Mouse (Mus musculus) midbrain, postnatal 0 days (tissue): ENCODE data around the gene Otulin. TPM values are rescaled to one million over a fixed set of nuclear protein-coding genes. Genes with fewer than 3 reads are reported as not detected.

Experiments
- ATAC-seq: fragments of 200-750 bp; cut with Nextera tagmentation; 2 replicates; pipeline ENCODE4 v1.8.0; 2017; ENCODE audit warnings: moderate number of reproducible peaks, mild to moderate bottlenecking, moderate TSS enrichment, moderate library complexity; ENCODE audit not compliant: low FRiP score
- DNase-seq: peaks from one replicate; pipeline ENCODE4 v3.0.0-alpha.2; 2015; ENCODE audit warnings: low spot score
- H3K27ac ChIP-seq: fragments of 300-500 bp; sonication (generic); 2 replicates; pipeline ENCODE4 v1.5.1; 2014; ENCODE audit warnings: low read depth, mild to moderate bottlenecking, low read length, mixed read lengths
- H3K27me3 ChIP-seq: fragments of 300-500 bp; sonication (generic); 2 replicates; pipeline ENCODE4 v1.6.1; 2014; ENCODE audit warnings: low read length, control low read depth, mixed read lengths; ENCODE audit not compliant: insufficient read depth
- H3K36me3 ChIP-seq: fragments of 300-500 bp; sonication (generic); 2 replicates; pipeline ENCODE4 v1.6.1; 2014; ENCODE audit warnings: low read length, control low read depth, mixed read lengths; ENCODE audit not compliant: insufficient read depth
- H3K4me1 ChIP-seq: fragments of 300-500 bp; sonication (generic); 2 replicates; pipeline ENCODE4 v1.6.1; 2014; ENCODE audit warnings: mild to moderate bottlenecking, control low read depth, antibody characterized with exemption, low read length, mixed read lengths; ENCODE audit not compliant: insufficient read depth
- H3K4me2 ChIP-seq: fragments of 300-500 bp; sonication (generic); 2 replicates; pipeline ENCODE4 v1.6.1; 2014; ENCODE audit warnings: low read depth, mild to moderate bottlenecking, low read length, mixed read lengths; ENCODE audit not compliant: poor library complexity, severe bottlenecking
- H3K4me3 ChIP-seq: fragments of 300-500 bp; sonication (generic); 2 replicates; pipeline ENCODE4 v1.5.1; 2014; ENCODE audit warnings: low read depth, mild to moderate bottlenecking, low read length, moderate library complexity
- H3K9ac ChIP-seq: fragments of 300-500 bp; sonication (generic); replicated peaks from 2 replicates; pipeline ENCODE4 v1.6.1; 2014; ENCODE audit warnings: mild to moderate bottlenecking, low read length, moderate library complexity, mixed read lengths; ENCODE audit not compliant: poor library complexity, severe bottlenecking
- H3K9me3 ChIP-seq: fragments of 300-500 bp; sonication (generic); 2 replicates; pipeline ENCODE4 v1.6.1; 2016; ENCODE audit warnings: low read length, control low read depth
- CTCF ChIP-seq: IDR thresholded peaks from 2 replicates; pipeline ENCODE4 v1.5.1; 2016; ENCODE audit warnings: antibody characterized with exemption, mild to moderate bottlenecking
- WGBS: fragments of 180-500 bp; shearing (Covaris S2); extraction: QIAGEN DNeasy Blood & Tissue Kit; methylation state at CpG from one replicate; pipeline ENCODE4 v1.1.7; 2014; 5-methylcytosine and 5-hydroxymethylcytosine counted together
- polyA plus RNA-seq: library from polyadenylated mRNA; unstranded; fragments of >200 nt; fragmentation: Nextera tagmentation; extraction: Ambion mirVana; gene quantifications from 2 replicates; pipeline ENCODE4 v1.2.1, GENCODE M21; 2015
- total RNA-seq: library from RNA; depleted of rRNA; stranded (reverse); fragments of >200 nt; gene quantifications from 2 replicates; pipeline ENCODE4 v1.2.3, GENCODE M21; 2014

Otulin gene
- total and polyA plus RNA-seq, 2 experiments from 2014 or later, result 17.8 to 23.9 TPM

DNA sequence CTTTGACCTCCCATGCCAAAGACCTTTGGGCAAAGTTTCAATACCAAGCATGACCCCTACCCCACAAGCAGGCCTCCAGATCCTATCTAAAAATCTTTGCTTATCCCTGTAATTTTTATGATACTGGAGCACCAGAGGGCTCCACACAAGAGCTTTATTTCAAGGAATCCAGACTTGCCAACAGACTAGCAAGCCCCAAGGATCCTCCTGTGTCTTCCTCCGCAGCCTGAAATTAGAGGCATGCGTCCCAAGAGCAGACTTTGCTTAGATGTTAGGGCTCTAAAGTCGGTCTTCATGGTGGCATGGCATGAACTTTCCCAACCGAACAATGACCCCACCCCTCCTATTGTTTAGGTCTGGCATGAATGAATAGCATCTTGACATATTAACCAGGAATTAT, 94.8 kb downstream of the Otulin start:
- no peak overlapping the region for H3K9ac ChIP-seq
- no peak overlapping the region for H3K4me3 ChIP-seq
- TF ChIP-seq CTCF, result no peak
- no peak overlapping the region for H3K27ac ChIP-seq
- H3K4me2 ChIP-seq, result no peak overlapping the region
- WGBS, result 85% methylated on average over 4 of the region's 4 CpGs
- no peaks in the 10 kb centered on the region for H3K9me3 ChIP-seq
- no peaks in the 10 kb centered on the region for H3K4me1 ChIP-seq
- DNase-seq, result no peak
- no peaks in the 10 kb centered on the region for H3K36me3 ChIP-seq
- ATAC-seq, result no peak
- no peaks in the 10 kb centered on the region for H3K27me3 ChIP-seq

DNA sequence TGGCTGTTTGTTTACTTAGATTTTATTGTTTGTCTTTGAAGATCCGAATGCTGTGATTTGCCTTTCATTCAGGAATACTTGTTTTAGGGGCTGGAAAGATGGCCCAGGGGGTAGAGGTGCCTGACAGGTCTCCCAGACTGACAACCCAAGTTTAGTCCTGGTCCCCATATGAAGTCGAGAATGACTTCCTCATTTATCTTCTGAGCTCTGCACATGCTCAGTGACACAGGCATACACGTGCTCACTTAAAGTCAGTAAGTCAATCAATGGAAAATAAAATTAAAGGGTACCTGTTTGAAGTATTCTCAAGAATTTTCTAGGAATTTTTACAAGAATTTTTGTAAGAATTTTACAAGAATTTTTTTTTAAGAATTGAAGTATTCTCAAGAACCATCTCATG, 97.5 kb downstream of the Otulin start:
- Histone ChIP-seq H3K9ac (no peak overlapping the region), H3K27me3 (no peaks in the 10 kb centered on the region), H3K27ac (no peak overlapping the region), H3K4me3 (no peak overlapping the region), H3K36me3 (no peaks in the 10 kb centered on the region), H3K4me1 (no peaks in the 10 kb centered on the region), H3K9me3 (no peaks in the 10 kb centered on the region), H3K4me2 (no peak overlapping the region)
- ATAC-seq (no peak), DNase-seq (no peak)
- WGBS, result 74% methylated on average over 3 of the region's 3 CpGs
- no peak for TF ChIP-seq CTCF

GRCm38 (mm10) chr15:27530023-27530422, 100.5 kb downstream of the Otulin start:
- no peak overlapping the region for H3K27ac ChIP-seq
- H3K4me3 ChIP-seq, result no peak overlapping the region
- H3K27me3 ChIP-seq, result no peaks in the 10 kb centered on the region
- WGBS, result 43% methylated on average over 4 of the region's 4 CpGs
- no peak overlapping the region for H3K9ac ChIP-seq
- ATAC-seq (no peak), DNase-seq (no peak)
- H3K4me1 ChIP-seq, result no peaks in the 10 kb centered on the region
- no peak for TF ChIP-seq CTCF
- no peaks in the 10 kb centered on the region for H3K9me3 ChIP-seq
- no peaks in the 10 kb centered on the region; the same call in 1 of the 2 replicates for H3K36me3 ChIP-seq
- no peak overlapping the region for H3K4me2 ChIP-seq

GRCm38 (mm10) chr15:27528896-27529295, 101.6 kb downstream of the Otulin start:
- no peaks in the 10 kb centered on the region; the same call in 1 of the 2 replicates for H3K36me3 ChIP-seq
- no peak overlapping the region for H3K27ac ChIP-seq
- H3K4me1 ChIP-seq, result no peaks in the 10 kb centered on the region
- H3K9me3 ChIP-seq, result no peaks in the 10 kb centered on the region
- 79% methylated on average over 4 of the region's 4 CpGs for WGBS
- H3K27me3 ChIP-seq, result no peaks in the 10 kb centered on the region
- no peak overlapping the region for H3K4me2 ChIP-seq
- ATAC-seq (no peak), DNase-seq (no peak)
- no peak overlapping the region for H3K4me3 ChIP-seq
- no peak overlapping the region for H3K9ac ChIP-seq
- TF ChIP-seq CTCF, result no peak

DNA sequence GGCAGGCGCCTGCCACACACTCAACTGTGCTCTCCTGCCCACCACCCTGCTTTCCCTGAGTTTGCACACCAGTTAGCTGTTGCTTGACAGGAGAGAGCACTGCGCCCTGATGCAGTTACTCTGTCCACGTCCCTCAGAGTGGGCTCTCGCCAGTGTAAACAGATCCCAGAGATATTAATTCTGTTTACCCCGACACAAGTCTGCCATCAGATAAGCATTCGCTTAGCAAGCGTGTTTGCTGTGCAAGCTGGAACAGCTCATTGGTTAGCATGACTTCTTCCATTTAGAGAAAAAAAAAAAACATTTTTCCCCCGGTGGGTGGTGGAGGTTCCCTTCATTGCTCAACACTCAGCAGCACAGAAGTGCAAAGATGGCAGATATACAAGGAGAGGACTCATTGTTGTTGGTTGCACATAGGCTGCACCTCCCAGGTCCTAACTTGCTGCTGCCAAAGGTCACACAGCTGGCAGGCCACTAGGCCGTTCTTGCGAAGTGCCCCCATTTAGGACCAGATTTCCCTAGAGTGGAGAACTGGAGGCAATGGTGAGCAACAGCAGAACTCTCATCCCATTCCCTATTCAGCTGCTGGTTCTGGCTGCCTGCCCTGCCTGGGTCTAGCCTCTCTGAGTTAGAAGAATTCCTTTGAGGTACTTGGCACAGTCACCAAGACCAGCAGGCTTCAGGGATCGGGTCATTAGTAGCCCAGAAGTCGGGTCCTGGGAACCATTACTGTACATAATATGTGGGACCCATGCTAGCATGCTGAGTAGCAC, 105.1 kb downstream of the Otulin start:
- WGBS, result 81% methylated on average over 12 of the region's 12 CpGs
- Histone ChIP-seq H3K9ac (no peak overlapping the region), H3K4me2 (no peak overlapping the region), H3K27ac (no peak overlapping the region), H3K4me3 (no peak overlapping the region), H3K9me3 (no peaks in the 10 kb centered on the region), H3K27me3 (no peaks in the 10 kb centered on the region), H3K4me1 (no peaks in the 10 kb centered on the region), H3K36me3 (no peaks in the 10 kb centered on the region; the same call in 1 of the 2 replicates)
- DNase-seq, result no peak
- no peak for TF ChIP-seq CTCF
- ATAC-seq, result no peak

- Histone ChIP-seq H3K4me3 (no peak overlapping the region), H3K4me1 (no peaks in the 10 kb centered on the region), H3K27me3 (no peaks in the 10 kb centered on the region), H3K4me2 (no peak overlapping the region), H3K27ac (no peak overlapping the region), H3K9me3 (no peaks in the 10 kb centered on the region), H3K9ac (no peak overlapping the region), H3K36me3 (no peaks in the 10 kb centered on the region)
- ATAC-seq, result no peak
- DNase-seq, result no peak
- TF ChIP-seq CTCF, result no peak
- 96% methylated on average over 7 of the region's 7 CpGs for WGBS
Observed at GRCm38 (mm10) chr15:27519857-27520256, 110.6 kb downstream of the Otulin start.
